Mouse (Mus musculus) heart, postnatal 14 days (tissue): ENCODE measurements around the gene Prex1. TPM values are rescaled to one million over a fixed set of nuclear protein-coding genes. Genes with fewer than 3 reads are reported as not detected.
A peak's percentile ranks its signal among the peaks of the same experiment; 100 is the strongest.

Experiments
- DNase-seq, 2 experiments: peaks; one replicate each; pipeline ENCODE4 v3.0.0; 2021 to 2022
- intact Hi-C: fragments of 180-260 bp; cut with DNase I; formaldehyde crosslinking; loops from one replicate; pipeline ENCODE4 v1.15.1; 2025
- total RNA-seq, 2 experiments: library from RNA; stranded (reverse); gene quantifications; 2 replicates each; pipeline ENCODE4 v1.2.3; 2021

The Prex1 gene
- total RNA-seq, 2 experiments from 2014 or later: 10.7 to 11.9 TPM

DNA sequence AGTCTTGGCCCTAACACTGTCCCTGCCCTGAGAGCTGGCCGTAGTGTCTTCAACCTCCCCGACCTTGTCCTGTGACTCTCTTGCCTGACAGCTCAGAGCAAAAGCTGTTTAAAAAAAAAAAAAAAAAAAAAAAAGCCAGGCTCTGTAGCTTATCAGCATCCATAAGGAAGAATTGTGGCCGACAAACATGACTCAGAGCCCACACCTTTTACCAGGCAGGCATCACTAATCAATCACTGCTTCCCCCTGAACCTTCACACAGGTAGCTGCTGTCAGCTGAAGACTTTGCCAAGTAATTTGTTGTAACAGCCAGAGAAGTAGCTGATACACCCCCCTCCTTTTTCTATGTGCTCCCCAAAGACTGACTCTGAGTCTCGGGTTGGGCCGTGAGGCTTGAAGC is 140.0 kb downstream of the Prex1 start:
- DNase-seq: no peak
- intact Hi-C loops: no loop called here

- no peak for DNase-seq
Observed at GRCm38 (mm10) chr2:166572297-166572696, 141.3 kb downstream of the Prex1 start.

DNA sequence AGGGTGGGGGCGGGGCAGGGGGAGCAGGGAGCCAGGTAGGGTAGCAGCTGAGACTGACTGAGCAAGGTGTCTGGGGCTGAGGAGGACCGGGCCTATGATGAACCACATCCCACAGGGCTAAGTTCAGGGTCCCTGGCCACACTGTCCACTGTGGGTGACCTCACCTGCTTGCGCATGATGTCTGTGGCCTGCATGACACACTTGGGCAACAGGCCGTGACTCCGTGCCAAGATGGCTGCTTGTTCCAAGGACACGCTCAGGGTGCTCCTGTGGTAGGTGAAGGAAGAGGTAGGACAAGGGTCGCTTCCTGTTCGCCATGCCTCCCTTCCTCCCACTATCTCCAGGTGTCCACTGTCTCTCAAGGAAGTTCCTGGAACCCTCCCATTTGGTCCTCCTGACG is 144.4 kb downstream of the Prex1 start:
- intact Hi-C loops: loop anchor here (10.0 kb wide), 1 partner anchor 784 kb away; no protein-coding TSS in a partner anchor
- DNase-seq: no peak

More at GRCm38 (mm10) chr2:166572297-166572696, 141.3 kb downstream of the Prex1 start:
- intact Hi-C loops: no loop called here

- intact Hi-C loops: loop anchor here (2.0 to 10.0 kb wide), 3 partner anchors 125 to 781 kb away; no protein-coding TSS in a partner anchor
Observed at GRCm38 (mm10) chr2:166565503-166565902, 148.1 kb downstream of the Prex1 start.

GRCm38 (mm10) chr2:166564455-166564854 is 149.2 kb downstream of the Prex1 start:
- peak; percentile 71 to 79 for DNase-seq
- intact Hi-C loops: loop anchor here (1.0 to 10.0 kb wide), 5 partner anchors 124 to 780 kb away; partner anchors contain the start of gene Sulf2

More at GRCm38 (mm10) chr2:166565503-166565902, 148.1 kb downstream of the Prex1 start:
- DNase-seq: no peak

GRCm38 (mm10) chr2:166563890-166564289 is 149.7 kb downstream of the Prex1 start:
- intact Hi-C loops: loop anchor here (1.0 to 10.0 kb wide), 5 partner anchors 123 to 779 kb away; partner anchors contain the start of gene Sulf2
- peak; percentile 89 to 94 for DNase-seq

DNA sequence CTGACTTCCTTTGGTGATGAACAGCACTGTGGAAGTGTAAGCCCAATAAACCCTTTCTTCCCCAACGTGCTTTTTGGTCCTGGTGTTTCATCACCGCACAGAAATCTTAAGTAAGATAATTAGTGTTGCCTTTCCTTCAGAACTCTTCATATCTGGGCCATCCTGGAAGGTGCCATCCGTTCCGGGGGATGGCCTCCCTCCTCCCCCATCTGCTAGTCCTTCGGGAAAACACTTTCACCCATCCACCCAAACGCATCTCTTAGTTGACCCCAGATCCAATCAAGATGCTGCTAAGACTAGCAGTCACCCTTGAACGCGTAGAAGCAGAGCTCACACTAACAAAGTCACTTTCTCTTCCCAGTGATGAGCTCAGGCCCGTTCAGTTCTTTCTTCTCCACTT is 150.6 kb downstream of the Prex1 start:
- no peak for DNase-seq
- intact Hi-C loops: loop anchor here (10.0 kb wide), 1 partner anchor 778 kb away; no protein-coding TSS in a partner anchor

- DNase-seq: no peak
- intact Hi-C loops: loop anchor here (10.0 kb wide), 1 partner anchor 777 kb away; no protein-coding TSS in a partner anchor
Observed at GRCm38 (mm10) chr2:166561781-166562180, 151.9 kb downstream of the Prex1 start.

- intact Hi-C loops: loop anchor here (10.0 kb wide), 1 partner anchor 776 kb away; no protein-coding TSS in a partner anchor
- DNase-seq: no peak
Observed at GRCm38 (mm10) chr2:166560826-166561225, 152.8 kb downstream of the Prex1 start.

DNA sequence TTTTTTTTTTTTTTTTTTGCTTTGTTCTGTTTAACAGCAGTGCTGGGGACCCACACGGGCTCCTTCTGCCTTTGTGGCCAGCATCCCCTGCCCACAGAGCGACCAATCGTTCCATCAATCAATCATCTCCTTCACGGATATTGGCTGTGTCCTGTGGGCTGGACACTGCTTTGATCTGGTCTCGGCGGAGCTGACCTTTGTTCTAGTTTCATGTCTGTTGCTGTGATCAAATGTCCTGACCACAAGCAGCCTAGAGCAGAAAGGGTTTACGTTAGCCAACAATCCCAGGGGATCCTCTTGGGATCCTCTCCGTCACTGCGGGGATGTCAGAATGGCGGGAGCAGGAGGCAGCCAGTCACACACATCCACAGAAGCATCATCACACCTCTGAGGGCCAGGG is 154.1 kb downstream of the Prex1 start:
- DNase-seq: no peak
- intact Hi-C loops: no loop called here

DNA sequence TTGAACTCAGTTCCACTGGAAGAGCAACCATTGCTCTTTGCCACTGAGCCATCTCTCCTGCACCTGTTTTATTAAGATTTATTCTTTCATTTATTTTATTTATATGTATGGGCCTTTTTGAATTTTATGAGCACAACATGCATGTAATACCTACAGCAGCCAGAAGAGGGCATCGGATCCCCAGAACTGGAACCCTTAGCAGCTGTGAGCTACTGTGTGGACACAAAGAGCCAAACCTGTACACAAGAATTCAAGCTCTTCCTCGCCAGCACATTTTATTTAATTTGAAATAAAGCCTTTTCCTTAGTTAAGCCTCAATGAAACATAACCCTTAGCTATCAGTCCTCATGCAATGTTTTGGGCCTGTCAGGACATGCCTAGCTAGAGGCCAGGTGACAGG is 158.1 kb downstream of the Prex1 start:
- DNase-seq: peak in 1 of 2 experiments; percentile 58
- intact Hi-C loops: no loop called here

DNA sequence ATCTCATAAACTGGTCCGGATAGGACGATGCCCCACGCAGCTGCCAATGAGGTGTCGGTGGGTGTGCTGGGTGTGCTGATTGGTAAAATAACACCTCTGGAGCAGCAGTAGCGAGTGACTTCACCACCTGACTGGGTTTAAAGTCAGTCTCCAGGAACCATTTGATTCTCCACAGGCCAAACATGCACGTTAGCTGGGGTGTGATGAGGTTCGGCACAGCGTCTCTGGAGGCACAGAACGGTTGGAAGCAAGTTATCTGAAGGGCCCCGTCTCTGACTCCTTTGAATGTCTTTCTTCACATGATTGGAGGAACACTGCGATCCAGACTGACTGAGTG is 159.5 kb downstream of the Prex1 start:
- intact Hi-C loops: no loop called here
- no peak for DNase-seq

DNA sequence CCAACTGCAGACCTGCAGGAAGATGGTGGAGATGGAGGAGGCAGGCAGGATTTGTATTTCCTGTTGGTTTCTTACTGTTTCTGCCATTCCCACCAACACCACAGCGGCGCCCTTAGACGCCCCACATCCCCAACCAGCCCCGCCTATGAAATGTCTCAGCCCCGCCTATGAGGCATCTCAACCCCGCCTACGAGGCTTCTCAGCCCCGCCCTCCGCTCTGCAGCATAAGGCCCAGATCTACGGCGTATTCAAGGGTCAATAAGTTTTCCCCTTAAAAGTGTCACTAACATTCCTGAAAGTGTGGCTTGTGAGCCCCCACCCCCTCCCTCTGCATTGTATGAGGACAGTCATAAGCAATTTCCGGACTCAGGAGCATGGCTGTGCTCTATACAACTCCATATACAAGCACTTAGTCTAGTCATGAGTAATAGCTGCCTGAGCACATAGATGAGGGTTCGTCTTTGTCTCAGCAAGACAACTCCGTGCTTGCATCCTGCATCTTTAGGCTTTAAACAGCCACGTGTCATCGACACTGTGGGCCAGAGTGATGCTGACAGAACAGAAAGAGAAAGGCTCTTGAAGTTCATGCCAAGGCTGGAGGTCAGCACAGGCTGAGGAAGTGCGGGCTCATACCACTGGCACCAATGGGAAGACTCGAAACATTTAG is 160.0 kb downstream of the Prex1 start:
- intact Hi-C loops: no loop called here
- DNase-seq: peak in 1 of 2 experiments; percentile 40

DNA sequence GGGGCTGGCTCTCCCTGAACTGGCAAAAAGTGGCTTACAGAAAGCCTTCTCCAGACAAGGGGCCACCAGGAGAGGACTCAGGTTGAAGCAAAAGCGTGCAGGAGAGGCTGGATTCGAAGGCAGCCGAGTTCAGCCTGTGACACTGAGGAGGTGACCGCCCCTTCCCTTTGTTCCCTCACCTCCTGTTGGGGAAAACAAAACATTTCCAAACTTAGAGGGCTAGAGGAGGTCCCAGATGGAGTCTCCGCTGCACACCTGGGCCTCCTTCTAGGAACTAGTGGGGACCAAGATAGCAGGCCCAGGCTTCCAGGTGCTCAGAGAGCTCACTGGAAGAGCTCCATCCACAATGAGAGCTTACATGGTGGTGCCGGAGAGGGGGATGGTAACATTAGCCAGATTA is 161.0 kb downstream of the Prex1 start:
- intact Hi-C loops: no loop called here
- DNase-seq: no peak

- DNase-seq: no peak
- intact Hi-C loops: no loop called here
Observed at GRCm38 (mm10) chr2:166551831-166552498, 161.7 kb downstream of the Prex1 start.

GRCm38 (mm10) chr2:166549871-166550270 is 163.8 kb downstream of the Prex1 start:
- intact Hi-C loops: no loop called here
- DNase-seq: no peak

DNA sequence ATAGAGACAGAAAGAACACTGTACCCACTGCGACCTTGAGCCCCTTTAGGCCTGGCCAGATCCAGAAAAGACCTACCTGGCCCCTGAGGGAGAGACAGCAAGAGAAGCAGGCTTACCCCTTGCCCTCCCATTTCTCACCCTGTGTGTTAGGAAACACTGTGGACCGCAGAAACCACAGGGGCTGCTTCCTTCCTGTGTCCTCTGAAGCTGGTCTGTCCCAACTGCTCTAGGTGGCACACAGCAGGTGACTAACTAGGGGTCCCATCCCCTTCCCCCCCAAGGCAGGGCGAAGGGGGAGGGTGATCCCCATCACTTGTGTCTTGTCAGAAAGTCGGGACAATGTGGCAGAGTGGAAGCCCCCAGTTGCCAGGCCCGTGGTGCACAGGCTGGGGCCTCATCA is 164.6 kb downstream of the Prex1 start:
- intact Hi-C loops: no loop called here
- no peak for DNase-seq

- intact Hi-C loops: no loop called here
- no peak for DNase-seq
Observed at GRCm38 (mm10) chr2:166545580-166545979, 168.1 kb downstream of the Prex1 start.

GRCm38 (mm10) chr2:166544575-166545251 is 168.9 kb downstream of the Prex1 start:
- intact Hi-C loops: no loop called here
- DNase-seq: no peak

DNA sequence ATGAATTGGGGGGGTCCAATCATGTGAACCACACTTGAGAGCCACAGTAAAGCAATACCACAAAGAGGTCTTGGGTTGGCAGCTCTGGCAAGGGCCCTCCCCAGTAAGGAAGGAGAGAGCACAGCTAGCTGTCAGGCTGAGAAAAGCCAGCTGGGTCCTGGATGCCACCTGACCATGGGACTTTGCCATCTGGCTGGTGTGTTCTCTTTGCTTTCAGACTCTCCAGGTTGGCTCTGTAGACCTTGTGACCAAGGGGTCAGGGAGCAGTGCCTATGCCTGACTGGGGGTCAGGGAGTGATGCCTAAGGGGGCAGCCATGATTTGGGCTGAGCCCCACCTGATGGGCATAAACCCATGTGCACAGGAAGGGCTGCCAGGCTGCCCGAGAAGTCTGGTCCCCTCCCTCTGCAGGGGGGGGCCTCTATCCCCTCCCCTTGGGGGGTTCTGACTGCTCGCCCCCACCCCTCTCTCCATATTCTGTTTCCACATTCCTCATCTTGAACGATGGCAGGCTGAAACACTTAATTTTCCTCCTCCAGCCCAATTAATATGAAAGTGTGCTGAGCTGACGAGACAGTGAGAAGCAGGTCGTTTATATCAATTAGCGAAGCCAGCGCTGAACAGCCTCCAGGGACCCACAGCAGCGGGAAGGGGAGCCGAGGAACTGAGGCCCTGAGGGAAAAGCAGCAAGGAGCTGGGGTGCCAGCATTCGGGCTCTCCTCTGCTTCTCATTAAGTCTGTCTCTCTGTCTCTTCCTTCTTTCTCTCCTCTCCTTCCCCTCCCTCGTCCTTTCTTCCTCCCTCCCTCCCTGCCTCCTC is 172.3 kb downstream of the Prex1 start:
- intact Hi-C loops: no loop called here
- no peak for DNase-seq
